Mouse (Mus musculus) heart, adult 18-20 months (tissue): Measurements from ENCODE around the gene Sik1. TPM values are rescaled to one million over a fixed set of nuclear protein-coding genes. Genes with fewer than 3 reads are reported as not detected.

Experiments used
- DNase-seq, 2 experiments: peaks; one replicate each; pipeline ENCODE4 v3.0.0; 2021 to 2022; ENCODE audit warnings: mixed read lengths in 1 of 2
- total RNA-seq, 2 experiments: library from RNA; stranded (reverse); gene quantifications; 2 replicates each; pipeline ENCODE4 v1.2.3; 2021

Sik1 gene
- total RNA-seq, 2 experiments from 2014 or later: 50.5 to 54.1 TPM

- peak; percentile 52 to 75 for DNase-seq
These were observed 621 bp downstream of the Sik1 start for GRCm38 (mm10) chr17:31854770-31855596.

DNA sequence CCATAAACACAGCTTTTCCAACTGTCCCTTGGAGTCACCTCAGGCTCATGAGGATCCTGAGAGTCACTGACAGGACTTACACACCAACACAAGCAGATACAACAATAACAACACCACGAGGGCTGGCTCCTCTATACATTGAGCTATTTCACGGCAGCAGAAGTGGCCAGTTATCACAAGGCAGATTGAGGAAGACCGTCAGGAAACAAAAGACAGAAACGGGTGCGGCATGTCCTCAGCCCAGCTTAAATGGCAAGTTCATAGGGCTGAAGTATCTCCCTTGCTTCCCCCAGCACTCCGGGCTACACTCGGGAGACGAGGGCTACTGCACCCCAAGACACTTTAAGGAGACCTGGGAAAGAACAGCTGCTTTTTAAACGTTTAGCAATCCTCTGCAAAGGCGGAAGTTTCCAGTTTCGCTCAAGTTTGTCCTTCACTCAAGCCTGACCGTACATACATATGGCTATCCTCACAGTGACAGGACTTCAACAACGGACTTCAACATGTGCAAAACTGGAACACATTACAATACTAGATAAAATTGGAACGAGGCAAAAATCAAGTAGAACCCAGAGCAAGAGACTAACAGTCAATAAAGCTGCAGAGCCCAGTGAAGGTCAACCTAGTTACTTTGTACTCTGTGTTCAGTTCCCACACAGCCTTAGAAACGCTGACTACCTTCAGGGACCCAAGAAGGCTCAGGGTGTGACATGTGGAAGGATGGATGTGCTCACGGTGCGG lies 2.0 kb downstream of the Sik1 start:
- peak; percentile 51 to 72 for DNase-seq

- peak in 1 of 2 experiments; percentile 53 for DNase-seq
These were observed 2.7 kb downstream of the Sik1 start for GRCm38 (mm10) chr17:31852782-31853447.

GRCm38 (mm10) chr17:31851816-31852476 lies 3.7 kb downstream of the Sik1 start:
- DNase-seq: no peak

GRCm38 (mm10) chr17:31850457-31850980 lies 5.1 kb downstream of the Sik1 start:
- DNase-seq: no peak

GRCm38 (mm10) chr17:31846970-31847369 lies 8.6 kb downstream of the Sik1 start:
- DNase-seq: no peak

DNA sequence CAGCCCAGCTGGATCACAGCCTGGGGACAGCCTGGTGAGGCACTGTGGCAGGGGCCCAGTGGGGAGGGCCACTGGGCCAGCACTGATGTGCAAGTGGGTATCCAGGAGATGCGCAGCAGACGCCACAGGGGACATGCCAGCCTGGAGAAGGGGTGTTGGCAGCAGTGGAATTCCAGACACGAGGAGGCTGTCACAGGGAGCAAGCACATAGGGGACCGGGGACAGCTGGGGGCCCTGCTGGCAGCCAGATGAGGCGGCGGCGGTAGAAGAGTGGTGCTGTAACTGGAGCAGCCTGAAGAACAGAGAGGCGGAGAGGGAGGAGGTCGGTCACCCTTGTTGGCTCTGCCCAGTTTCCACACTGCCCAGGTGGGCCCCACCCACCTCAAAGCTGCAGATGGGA lies 9.3 kb downstream of the Sik1 start:
- DNase-seq: no peak

GRCm38 (mm10) chr17:31843891-31844290 lies 11.7 kb downstream of the Sik1 start:
- DNase-seq: peak; percentile 64 to 72

- DNase-seq: peak in 1 of 2 experiments; percentile 44
These were observed 12.4 kb downstream of the Sik1 start for GRCm38 (mm10) chr17:31842930-31843822.

DNA sequence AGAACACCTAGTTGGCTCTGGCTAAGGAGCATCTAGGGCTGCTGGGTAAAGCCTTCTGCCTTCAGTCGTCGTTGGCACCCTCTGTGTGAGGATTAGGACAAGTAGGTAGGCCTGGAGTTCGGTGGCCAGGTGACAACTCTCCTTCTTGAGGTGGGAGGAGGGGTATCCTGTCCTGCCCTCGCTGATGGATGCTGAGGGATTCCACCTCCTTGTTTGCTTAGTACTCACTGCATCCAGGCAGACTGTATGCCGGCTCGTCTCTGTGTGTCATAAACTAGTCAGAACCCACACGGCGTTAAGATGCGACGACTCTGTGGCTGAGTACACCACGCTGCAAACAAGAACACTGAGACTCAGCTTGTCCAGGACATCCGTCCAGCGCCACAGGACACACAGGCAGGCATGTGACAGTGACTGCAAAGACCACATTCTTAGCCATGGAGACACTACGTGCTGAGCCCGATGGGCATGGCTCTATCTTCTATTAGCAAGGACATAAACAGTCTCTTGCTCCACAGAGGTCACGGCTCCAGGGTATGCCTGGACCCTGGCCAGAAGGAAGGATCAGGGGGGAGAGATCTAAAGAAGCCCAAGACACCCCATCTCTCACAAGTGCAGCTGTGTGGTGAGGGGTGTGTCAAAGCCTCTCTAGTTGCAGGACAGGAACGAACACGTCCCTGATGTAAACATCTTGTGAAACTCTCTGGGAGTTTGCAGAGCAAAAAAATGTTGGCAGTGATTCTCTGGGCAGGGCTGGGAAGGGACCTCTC lies 13.6 kb downstream of the Sik1 start:
- peak; percentile 79 to 80 for DNase-seq

DNA sequence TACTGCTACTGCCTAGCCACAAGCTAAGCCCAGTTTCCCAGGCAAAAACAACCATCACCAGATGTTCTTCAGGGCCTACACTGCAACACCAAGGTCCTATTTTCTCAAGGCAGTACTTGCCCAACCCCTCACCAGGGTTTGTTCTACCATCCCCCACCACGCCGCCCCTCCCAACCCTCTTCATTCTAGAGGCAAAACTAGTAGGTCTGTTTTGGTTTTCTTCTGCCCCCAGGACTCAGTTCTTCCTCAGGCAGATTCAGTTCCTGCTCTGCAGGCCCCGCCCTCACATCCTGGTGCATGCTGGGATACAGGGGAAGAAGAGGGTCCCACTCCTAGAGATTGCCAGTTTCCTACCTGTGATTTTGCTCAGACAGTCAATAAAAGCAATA lies 14.2 kb downstream of the Sik1 start:
- peak in 1 of 2 experiments; percentile 51 for DNase-seq

GRCm38 (mm10) chr17:31840423-31841003 lies 15.1 kb downstream of the Sik1 start:
- no peak for DNase-seq

DNA sequence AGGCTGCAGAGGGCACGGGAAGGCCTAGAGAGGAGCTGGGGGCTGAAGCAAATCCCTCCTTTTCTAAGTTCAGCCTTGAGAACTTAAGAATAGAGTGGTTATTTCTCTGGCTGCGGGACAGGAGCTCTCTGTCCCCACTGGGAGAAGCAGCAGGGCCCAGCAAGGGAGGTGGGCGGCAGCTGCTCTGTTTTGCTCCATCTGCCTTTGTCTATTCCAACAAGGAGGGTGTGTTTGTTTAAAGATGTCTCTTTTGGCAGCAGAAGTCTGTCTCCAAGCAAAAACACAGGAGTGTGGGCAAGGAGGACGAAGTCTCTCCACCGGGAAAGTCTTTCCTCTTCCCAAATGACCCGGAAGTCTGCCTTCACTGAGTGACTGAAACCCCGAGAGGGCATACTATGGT lies 18.8 kb downstream of the Sik1 start:
- DNase-seq: peak in 1 of 2 experiments; percentile 51

GRCm38 (mm10) chr17:31836264-31836607 lies 19.4 kb downstream of the Sik1 start:
- DNase-seq: peak; percentile 53 to 68

DNA sequence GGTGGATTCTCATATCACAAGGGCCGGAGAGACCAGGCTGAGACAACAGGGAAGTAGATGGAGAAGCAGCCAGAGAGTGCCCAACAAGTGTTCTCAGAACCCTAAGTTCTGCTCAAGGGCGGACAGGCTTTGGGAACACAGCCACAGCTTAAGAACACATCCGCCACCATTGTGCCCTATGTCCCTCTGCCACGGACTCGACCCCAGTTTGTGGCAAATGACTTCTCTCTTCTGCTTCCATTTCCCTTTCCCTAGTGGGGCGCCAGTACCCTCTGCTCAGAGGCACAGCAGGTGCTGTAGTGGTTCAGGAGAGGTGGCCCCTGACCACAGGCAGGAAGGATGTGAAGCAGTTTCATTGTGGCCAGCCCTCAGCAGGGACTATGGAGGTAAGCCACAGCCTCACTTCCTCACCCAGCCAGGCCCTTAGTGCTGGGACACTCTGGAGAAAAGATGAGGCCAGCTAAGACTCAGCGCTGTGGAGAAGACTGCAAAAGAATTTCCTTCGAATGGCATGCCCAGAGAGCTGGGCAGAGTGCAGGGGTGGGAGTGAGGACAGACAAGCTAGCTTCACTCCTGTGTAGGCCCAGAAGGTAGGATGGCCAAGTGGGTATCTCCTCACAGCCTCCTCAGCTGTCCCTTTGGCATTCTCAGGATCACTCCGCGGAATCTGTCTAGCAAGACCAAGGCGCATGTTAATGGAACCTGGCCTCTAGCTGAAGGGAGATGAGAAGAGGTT lies 19.9 kb downstream of the Sik1 start:
- DNase-seq: peak in 1 of 2 experiments; percentile 40

- DNase-seq: peak; percentile 77 to 82
These were observed 21.1 kb downstream of the Sik1 start for GRCm38 (mm10) chr17:31834320-31835065.

GRCm38 (mm10) chr17:31833752-31834151 lies 21.9 kb downstream of the Sik1 start:
- peak; percentile 60 to 65 for DNase-seq

- no peak for DNase-seq
These were observed 23.0 kb downstream of the Sik1 start for GRCm38 (mm10) chr17:31832577-31832964.
